Mouse (Mus musculus) liver, postnatal 0 days (tissue): ENCODE results near the gene Tesk1. TPM values are rescaled to one million over a fixed set of nuclear protein-coding genes. Genes with fewer than 3 reads are reported as not detected.

ENCODE experiments used
- ATAC-seq: fragments of 200-750 bp; cut with Nextera tagmentation; 2 replicates; pipeline ENCODE4 v1.8.0; 2017; ENCODE audit warnings: mild to moderate bottlenecking, moderate library complexity
- DNase-seq: peaks from one replicate; pipeline ENCODE4 v3.0.0-alpha.2; 2016
- H3K27ac ChIP-seq: fragments of 300-500 bp; sonication (generic); 2 replicates; pipeline ENCODE4 v1.5.1; 2014; ENCODE audit warnings: antibody characterized with exemption, moderate library complexity, mild to moderate bottlenecking, low read depth
- H3K27me3 ChIP-seq: fragments of 300-500 bp; sonication (generic); 2 replicates; pipeline ENCODE4 v1.6.1; 2014; ENCODE audit warnings: low read length, control low read depth, mixed read lengths; ENCODE audit not compliant: insufficient read depth
- H3K36me3 ChIP-seq: fragments of 300-500 bp; sonication (generic); replicated peaks from 2 replicates; pipeline ENCODE4 v1.6.1; 2014; ENCODE audit warnings: mild to moderate bottlenecking, control low read depth, low read length, moderate library complexity, mixed read lengths; ENCODE audit not compliant: insufficient read depth
- H3K4me1 ChIP-seq: fragments of 300-500 bp; sonication (generic); 2 replicates; pipeline ENCODE4 v1.6.1; 2014; ENCODE audit warnings: antibody characterized with exemption, mild to moderate bottlenecking, control low read depth; ENCODE audit not compliant: insufficient read depth
- H3K4me2 ChIP-seq: fragments of 300-500 bp; sonication (generic); 2 replicates; pipeline ENCODE4 v1.6.1; 2014; ENCODE audit warnings: low read depth, mild to moderate bottlenecking, low read length, moderate library complexity, mixed read lengths
- H3K4me3 ChIP-seq: fragments of 300-500 bp; sonication (generic); 2 replicates; pipeline ENCODE4 v1.5.1; 2014; ENCODE audit warnings: low read depth, low read length
- H3K9ac ChIP-seq: fragments of 300-500 bp; sonication (generic); replicated peaks from 2 replicates; pipeline ENCODE4 v1.6.1; 2014; ENCODE audit warnings: mild to moderate bottlenecking, moderate library complexity
- H3K9me3 ChIP-seq: fragments of 300-500 bp; sonication (generic); 2 replicates; pipeline ENCODE4 v1.6.1; 2016; ENCODE audit warnings: mild to moderate bottlenecking, control low read depth, low read length, mixed read lengths
- CTCF ChIP-seq: sonication (generic); IDR thresholded peaks from 2 replicates; pipeline ENCODE4 v1.5.1; 2016; ENCODE audit warnings: antibody characterized with exemption, low read depth
- EP300 ChIP-seq: IDR thresholded peaks from 2 replicates; pipeline ENCODE4 v1.6.1; 2016; ENCODE audit warnings: antibody characterized with exemption, low read depth, mild to moderate bottlenecking
- WGBS: fragments of 180-500 bp; shearing (Covaris S2); extraction: QIAGEN DNeasy Blood & Tissue Kit; methylation state at CpG from one replicate; pipeline ENCODE4 v1.1.7; 2014; ENCODE audit not compliant: insufficient replicate concordance; 5-methylcytosine and 5-hydroxymethylcytosine counted together
- polyA plus RNA-seq: library from polyadenylated mRNA; unstranded; fragments of >200 nt; fragmentation: Nextera tagmentation; extraction: Ambion mirVana; gene quantifications from 2 replicates; pipeline ENCODE4 v1.2.1, GENCODE M21; 2015

Gene Tesk1
- polyA plus RNA-seq, 1 experiment from 2014 or later = 1.2 TPM

DNA sequence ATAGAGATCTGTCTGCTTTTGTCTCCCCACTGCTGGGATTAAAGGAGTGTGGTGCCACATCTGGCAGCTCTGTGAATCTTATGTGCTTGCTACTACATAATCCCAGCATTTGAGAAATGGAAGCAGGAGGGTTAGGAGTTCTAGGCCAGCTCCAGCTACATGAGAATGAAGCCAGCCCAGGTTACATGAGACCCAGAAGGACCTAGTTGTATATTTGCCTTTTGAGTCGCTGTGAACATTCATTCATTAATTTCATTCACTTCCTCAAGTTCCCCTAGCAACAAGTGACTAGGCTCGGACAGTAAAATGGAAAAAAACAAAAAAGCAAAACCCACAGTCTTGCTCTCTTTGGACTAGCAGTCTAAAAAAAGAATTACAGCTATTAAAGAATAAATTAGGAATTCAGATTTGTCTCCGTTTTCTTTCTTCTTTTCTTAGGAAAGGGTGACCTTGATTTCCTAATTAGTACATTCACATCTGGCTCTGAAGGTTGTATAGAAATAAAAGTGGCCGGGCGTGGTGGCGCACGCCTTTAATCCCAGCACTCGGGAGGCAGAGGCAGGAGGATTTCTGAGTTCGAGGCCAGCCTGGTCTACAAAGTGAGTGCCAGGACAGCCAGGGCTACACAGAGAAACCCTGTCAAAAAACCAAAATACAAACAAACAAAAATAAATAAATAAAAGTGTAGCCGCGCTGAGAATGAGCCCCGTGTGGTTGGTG is 50.5 kb downstream of the Tesk1 start:
- TF ChIP-seq EP300 (no peak), CTCF (no peak)
- peak overlapping the region; percentile 84 for H3K4me3 ChIP-seq
- peaks cover 12% of the 10 kb centered on the region for H3K4me1 ChIP-seq
- peak overlapping the region; percentile 44; the same call in 1 of the 2 replicates for H3K9ac ChIP-seq
- H3K36me3 ChIP-seq = peaks cover 22% of the 10 kb centered on the region
- H3K27me3 ChIP-seq = no peaks in the 10 kb centered on the region
- ATAC-seq (no peak), DNase-seq (no peak)
- peak overlapping the region; percentile 92 for H3K4me2 ChIP-seq
- H3K27ac ChIP-seq = peak overlapping the region; percentile 83
- WGBS = 41% methylated on average over 12 of the region's 12 CpGs
- no peaks in the 10 kb centered on the region for H3K9me3 ChIP-seq

DNA sequence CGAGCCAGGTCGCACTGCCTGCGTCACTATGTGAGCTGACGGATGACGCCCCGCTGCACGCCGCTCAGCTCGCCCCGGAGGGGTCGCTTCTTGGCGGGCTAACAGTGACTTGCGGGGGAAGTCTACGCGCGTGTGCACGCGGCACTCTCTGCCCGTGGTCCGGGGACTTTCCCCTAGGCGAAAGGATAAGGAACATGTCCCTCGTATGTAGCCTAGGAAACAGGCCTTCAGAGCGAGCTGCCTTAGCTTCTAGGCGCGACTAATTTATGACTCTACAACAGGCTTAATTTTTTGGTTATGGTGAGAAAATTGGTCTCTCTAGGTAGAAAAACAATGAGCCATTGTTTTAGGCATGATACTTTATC is 51.1 kb downstream of the Tesk1 start, which contains the start of gene Ccdc107:
TSS of gene Ccdc107 (plus strand) at position 80 of the 365 bp plus-strand sequence.
- no peaks in the 10 kb centered on the region for H3K27me3 ChIP-seq
- peak within 1 kb of the TSS; percentile 84 for H3K4me3 ChIP-seq
- peak within 1 kb of the TSS; percentile 92 for H3K4me2 ChIP-seq
- H3K9ac ChIP-seq = peak within 1 kb of the TSS; percentile 83
- H3K27ac ChIP-seq = peak within 1 kb of the TSS; percentile 83
- DNase-seq (peak; percentile 92), ATAC-seq (peak; percentile 95)
- no peaks in the 10 kb centered on the region for H3K9me3 ChIP-seq
- TF ChIP-seq CTCF (peak; percentile 23; the same call in 1 of the 2 replicates), EP300 (peak; percentile 77)
- peaks cover 26% of the 10 kb centered on the region for H3K36me3 ChIP-seq
- WGBS = under 1% methylated on average over 25 of the region's 25 CpGs
- peaks cover 12% of the 10 kb centered on the region for H3K4me1 ChIP-seq

DNA sequence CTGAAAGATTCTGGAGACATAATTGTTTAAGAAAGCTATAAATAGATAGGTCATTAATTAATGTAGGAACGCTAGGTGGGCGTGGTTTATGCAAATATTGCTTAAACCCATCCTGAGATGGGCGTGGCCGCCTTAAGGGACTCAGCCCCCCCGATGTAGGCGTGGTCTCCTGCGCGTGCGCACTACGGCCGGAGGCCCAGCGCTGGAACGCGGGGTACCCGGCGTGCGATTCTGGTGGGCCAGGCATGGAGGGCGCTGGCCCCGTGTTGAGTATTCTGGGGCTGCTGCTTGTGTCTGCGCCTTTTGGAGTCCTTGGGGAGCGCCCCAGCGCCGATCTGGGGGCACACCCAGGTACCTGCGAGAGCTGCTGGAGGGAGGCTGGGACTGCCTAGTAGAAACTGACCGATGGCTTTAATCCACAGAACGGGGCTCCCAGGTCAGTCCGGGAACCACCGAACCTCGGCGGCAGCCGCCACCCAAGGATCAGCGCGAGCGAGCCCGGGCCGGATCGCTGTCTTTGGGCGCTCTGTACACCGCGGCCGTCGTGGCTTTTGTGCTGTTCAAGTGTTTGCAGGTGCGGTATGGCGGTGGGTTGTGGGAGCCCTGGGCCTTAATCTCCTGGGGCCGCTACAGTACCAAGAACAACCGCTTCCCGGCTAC is 51.6 kb downstream of the Tesk1 start:
- Histone ChIP-seq H3K9ac (peak overlapping the region; percentile 83), H3K4me2 (peak overlapping the region; percentile 92), H3K36me3 (peaks cover 26% of the 10 kb centered on the region), H3K4me3 (peak overlapping the region; percentile 84), H3K27me3 (no peaks in the 10 kb centered on the region), H3K27ac (peak overlapping the region; percentile 83), H3K4me1 (peaks cover 12% of the 10 kb centered on the region), H3K9me3 (no peaks in the 10 kb centered on the region)
- DNase-seq (peak; percentile 97), ATAC-seq (peak; percentile 86)
- WGBS = 0% methylated on average over 47 of the region's 47 CpGs
- TF ChIP-seq CTCF = 0 out of 2 replicates have a peak, but pooled peaks have one; percentile 19
- TF ChIP-seq EP300 = 0 out of 2 replicates have a peak, but pooled peaks have one; percentile 3

DNA sequence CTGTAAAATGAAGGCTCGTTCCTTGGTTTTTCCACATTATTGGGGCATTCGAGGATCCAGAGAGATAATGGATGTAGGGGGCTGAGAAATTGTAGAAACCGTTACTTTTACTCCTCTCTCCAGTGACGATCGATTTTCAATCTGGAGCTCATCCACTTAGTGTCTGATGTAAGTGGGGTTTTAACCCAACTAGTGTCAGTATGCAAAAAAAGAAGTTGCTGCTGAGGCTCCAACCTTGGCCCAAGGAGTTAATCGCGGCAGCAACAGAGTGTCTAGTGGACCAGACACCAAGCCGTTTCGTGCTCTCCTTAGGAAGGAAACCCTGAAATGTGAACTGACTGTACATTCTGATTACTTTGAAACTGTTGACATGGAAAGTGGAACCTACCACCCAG is 52.1 kb downstream of the Tesk1 start:
- ATAC-seq (no peak), DNase-seq (no peak)
- Histone ChIP-seq H3K9ac (peak overlapping the region; percentile 83), H3K4me3 (peak overlapping the region; percentile 84), H3K4me2 (peak overlapping the region; percentile 92), H3K36me3 (peaks cover 26% of the 10 kb centered on the region), H3K27ac (peak overlapping the region; percentile 83), H3K27me3 (no peaks in the 10 kb centered on the region), H3K9me3 (no peaks in the 10 kb centered on the region), H3K4me1 (peaks cover 12% of the 10 kb centered on the region)
- under 1% methylated on average over 9 of the region's 9 CpGs for WGBS
- no peak for TF ChIP-seq CTCF

DNA sequence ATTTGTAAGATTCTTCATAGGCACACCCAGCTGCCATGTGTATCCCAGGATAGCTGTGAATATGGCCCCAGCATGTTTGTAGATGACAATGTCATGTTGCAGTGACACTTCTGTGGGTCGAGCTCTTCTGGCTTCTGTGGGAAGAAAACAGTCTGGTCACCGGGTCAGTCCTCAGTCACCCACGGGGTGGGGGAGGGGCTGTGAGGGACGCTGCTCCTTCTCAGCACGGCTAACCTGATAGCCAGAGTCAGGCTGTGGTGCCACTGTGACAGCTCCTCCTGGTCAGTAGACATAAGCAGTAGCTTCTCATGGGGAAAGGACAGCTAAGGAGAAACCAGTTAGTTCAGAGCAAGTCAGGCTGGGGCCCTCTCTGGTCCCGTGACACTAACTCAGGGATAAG is 54.8 kb downstream of the Tesk1 start:
- no peaks in the 10 kb centered on the region for H3K27me3 ChIP-seq
- H3K4me2 ChIP-seq = no peak overlapping the region
- peaks cover 26% of the 10 kb centered on the region for H3K36me3 ChIP-seq
- H3K4me3 ChIP-seq = no peak overlapping the region
- H3K4me1 ChIP-seq = peaks cover 18% of the 10 kb centered on the region
- WGBS = 72% methylated on average over 6 of the region's 6 CpGs
- no peak for DNase-seq
- TF ChIP-seq EP300 (no peak), CTCF (no peak)
- H3K27ac ChIP-seq = no peak overlapping the region
- H3K9ac ChIP-seq = no peak overlapping the region
- ATAC-seq = no peak
- no peaks in the 10 kb centered on the region for H3K9me3 ChIP-seq

DNA sequence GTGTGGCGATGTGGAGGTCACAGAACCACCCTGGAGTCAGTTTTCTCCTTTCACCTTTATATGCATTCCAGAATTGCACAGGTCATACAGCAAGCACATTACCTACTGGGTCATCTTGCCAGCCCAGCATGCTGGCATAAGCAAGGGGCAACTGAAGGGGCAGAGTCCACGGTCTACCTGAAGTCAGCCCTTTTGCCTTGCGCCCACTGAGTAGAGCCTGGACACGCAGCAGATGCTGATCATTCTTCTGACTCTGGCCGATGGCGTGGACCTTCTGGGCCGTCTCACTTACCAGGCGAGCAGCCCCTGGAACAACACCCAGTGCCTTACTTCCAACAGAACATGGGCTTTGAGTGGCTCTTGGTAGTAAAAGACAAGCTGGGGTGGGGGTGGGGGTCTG is 55.7 kb downstream of the Tesk1 start:
- Histone ChIP-seq H3K4me3 (peak overlapping the region; percentile 60; the same call in 1 of the 2 replicates), H3K9ac (no peak overlapping the region), H3K27ac (no peak overlapping the region), H3K4me2 (no peak overlapping the region; the same call in 1 of the 2 replicates), H3K27me3 (no peaks in the 10 kb centered on the region), H3K36me3 (peaks cover 26% of the 10 kb centered on the region), H3K4me1 (peaks cover 18% of the 10 kb centered on the region), H3K9me3 (no peaks in the 10 kb centered on the region)
- no peak for ATAC-seq
- no peak for DNase-seq
- WGBS = 93% methylated on average over 8 of the region's 8 CpGs
- no peak for TF ChIP-seq EP300
- no peak for TF ChIP-seq CTCF

Other genes starting within 250 kb of the Tesk1 start
- gene Atp8b5, start 174.8 kb upstream of the Tesk1 start, polyA plus RNA-seq = 0.02 and 0.13 TPM in 2 replicates
- gene Rusc2, start 60.0 kb upstream of the Tesk1 start, polyA plus RNA-seq = 1.9 and 2.1 TPM in 2 replicates
- gene Fam166b, start 12.8 kb upstream of the Tesk1 start, polyA plus RNA-seq = 0.14 TPM in 1 of 2 replicates, not detected in the other
- 9.9 and 10.4 TPM in 2 replicates for gene Cd72, start 12.7 kb downstream of the Tesk1 start, polyA plus RNA-seq
- gene Sit1, start 41.8 kb downstream of the Tesk1 start, polyA plus RNA-seq = 0.53 and 0.94 TPM in 2 replicates
- gene Ccdc107, start 51.0 kb downstream of the Tesk1 start, polyA plus RNA-seq = 41.1 and 46.0 TPM in 2 replicates
- 14.2 and 15.2 TPM in 2 replicates for gene Arhgef39, start 57.8 kb downstream of the Tesk1 start, polyA plus RNA-seq
- gene Car9, start 65.0 kb downstream of the Tesk1 start, polyA plus RNA-seq = 0.95 and 1.1 TPM in 2 replicates
- 17.3 and 58.9 TPM in 2 replicates for gene Tpm2, start 81.8 kb downstream of the Tesk1 start, polyA plus RNA-seq
- 36.2 and 41.2 TPM in 2 replicates for gene Creb3, start 120.4 kb downstream of the Tesk1 start, polyA plus RNA-seq
- 30.0 and 34.2 TPM in 2 replicates for gene Tln1, start 120.8 kb downstream of the Tesk1 start, polyA plus RNA-seq
- 6.3 and 7.3 TPM in 2 replicates for gene Rgp1, start 136.8 kb downstream of the Tesk1 start, polyA plus RNA-seq
- gene Gba2, start 136.9 kb downstream of the Tesk1 start, polyA plus RNA-seq = 7.3 and 8.4 TPM in 2 replicates
- 0.96 TPM in 1 of 2 replicates, not detected in the other for gene Msmp, start 142.6 kb downstream of the Tesk1 start, polyA plus RNA-seq
- 0.54 and 0.82 TPM in 2 replicates for gene Npr2, start 190.0 kb downstream of the Tesk1 start, polyA plus RNA-seq
- gene Spag8, start 211.7 kb downstream of the Tesk1 start, polyA plus RNA-seq = not detected in 2 replicates
- 159 and 186 TPM in 2 replicates for gene Hint2, start 214.5 kb downstream of the Tesk1 start, polyA plus RNA-seq
- gene Tmem8b, start 227.0 kb downstream of the Tesk1 start, polyA plus RNA-seq = 0.29 and 0.33 TPM in 2 replicates
- gene Fam221b, start 227.2 kb downstream of the Tesk1 start, polyA plus RNA-seq = 1.7 and 1.8 TPM in 2 replicates